In the genomic region with DNA sequence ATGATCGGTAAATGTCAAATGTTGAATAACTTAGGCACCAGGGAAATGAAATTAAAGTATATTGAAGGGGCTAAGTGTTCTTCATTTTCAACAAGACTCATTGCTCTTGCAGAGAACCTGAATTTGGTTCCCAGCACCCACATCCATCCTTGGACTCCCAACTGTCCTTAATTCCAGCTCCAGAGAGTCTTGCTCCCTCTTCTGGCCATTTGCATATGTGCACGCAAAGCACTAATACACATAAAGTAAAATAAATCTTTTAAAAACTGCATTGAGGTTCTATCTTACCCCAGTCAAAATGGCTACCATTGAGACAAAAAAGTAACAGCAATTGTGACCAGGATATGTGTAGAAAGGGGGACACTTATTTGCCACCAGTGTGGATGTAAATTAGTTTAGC, we compare ENCODE assay signal across 37 mouse cellular contexts. TPM values are rescaled to one million over a fixed set of nuclear protein-coding genes. Genes with fewer than 3 reads are reported as not detected.
DNase-seq lines count a peak whose midpoint lies in the region; ATAC-seq and TF ChIP-seq lines count a peak whose summit lies in the region.
"Had no signal": no experiment of that assay in that cellular context is flagged by ENCODE, and none has a peak within 500 bp of the region (broad histone marks: within the 10 kb centered on the region; RNA-seq: fewer than 3 reads in every experiment).

No protein-coding gene starts in this region.

- no peak overlapping the region for H3K9ac ChIP-seq in hindbrain, postnatal 0 days (replicated peaks; ENCODE audit: low read length)
- no peak overlapping the region for H3K9ac ChIP-seq in liver, embryonic 14.5 days (replicated peaks)
- no peak overlapping the region for H3K9ac ChIP-seq in liver, embryonic 12.5 days
- no peak overlapping the region for H3K9ac ChIP-seq in CH12.LX (ENCODE audit: insufficient read depth, low read depth)
- H3K9ac ChIP-seq: embryonic facial prominence, embryonic 13.5 days; forebrain, postnatal 0 days; heart, embryonic 15.5 days; hindbrain, embryonic 12.5 days; limb, embryonic 13.5 days; liver, embryonic 13.5 days; midbrain, embryonic 13.5 days had no signal

- 99% methylated on average over 2 of the region's 2 CpGs for WGBS in hindbrain, postnatal 0 days
- 95% methylated on average over 2 of the region's 2 CpGs for WGBS in hindbrain, embryonic 10.5 days
- 75% methylated on average over 2 of the region's 2 CpGs for WGBS in liver, embryonic 14.5 days (ENCODE audit: insufficient replicate concordance)
- 74% methylated on average over 2 of the region's 2 CpGs for WGBS in liver, embryonic 12.5 days (ENCODE audit: insufficient replicate concordance)

- no peak overlapping the region for H3K4me3 ChIP-seq in hindbrain, postnatal 0 days (ENCODE audit: low read length)
- H3K4me3 ChIP-seq in hindbrain, embryonic 10.5 days, result no peak overlapping the region
- H3K4me3 ChIP-seq in liver, embryonic 14.5 days (ENCODE audit: insufficient read depth in 1 of 2, low read depth in 2 of 2, low read length in 2 of 2), result no peak overlapping the region
- no peak overlapping the region for H3K4me3 ChIP-seq in liver, embryonic 12.5 days
- H3K4me3 ChIP-seq in CH12.LX (replicated peaks in 1 of 3; ENCODE audit: low read depth in 2 of 3, low read length in 2 of 3, poor library complexity in 1 of 3), result no peak overlapping the region
- H3K4me3 ChIP-seq: embryonic facial prominence, embryonic 13.5 days; heart, embryonic 10.5 days; heart, embryonic 15.5 days; hindbrain, embryonic 12.5 days; limb, embryonic 13.5 days; liver, embryonic 13.5 days; midbrain, embryonic 13.5 days had no signal

- no peak overlapping the region for H3K4me2 ChIP-seq in hindbrain, postnatal 0 days (ENCODE audit: low read depth, low read length)
- no peak overlapping the region for H3K4me2 ChIP-seq in liver, embryonic 14.5 days (ENCODE audit: low read depth)
- no peak overlapping the region for H3K4me2 ChIP-seq in liver, embryonic 12.5 days
- H3K4me2 ChIP-seq in CH12.LX (ENCODE audit: insufficient read depth, low read depth, poor library complexity, severe bottlenecking), result no peak overlapping the region
- H3K4me2 ChIP-seq: embryonic facial prominence, embryonic 13.5 days; heart, embryonic 15.5 days; hindbrain, embryonic 12.5 days; limb, embryonic 13.5 days; liver, embryonic 13.5 days; midbrain, embryonic 13.5 days had no signal

- no peak for ATAC-seq in hindbrain, postnatal 0 days
- ATAC-seq in liver, embryonic 14.5 days (ENCODE audit: insufficient read depth), result no peak
- ATAC-seq in liver, embryonic 12.5 days, result no peak
- no peak for ATAC-seq in Patski
- ATAC-seq: forebrain, postnatal 0 days; midbrain, embryonic 13.5 days had no signal

- no peaks in the 10 kb centered on the region for H3K4me1 ChIP-seq in hindbrain, postnatal 0 days (ENCODE audit: insufficient read depth, low read length)
- peaks cover 13% of the 10 kb centered on the region for H3K4me1 ChIP-seq in hindbrain, embryonic 10.5 days (replicated peaks)
- no peaks in the 10 kb centered on the region for H3K4me1 ChIP-seq in liver, embryonic 14.5 days (replicated peaks; ENCODE audit: control insufficient read depth in 2 of 2, insufficient read depth in 2 of 2, low read length in 1 of 2)
- H3K4me1 ChIP-seq in liver, embryonic 12.5 days, result no peaks in the 10 kb centered on the region
- H3K4me1 ChIP-seq in CH12.LX (ENCODE audit: control insufficient read depth in 1 of 2, insufficient read depth in 2 of 2), result peaks cover 0 to 18% of the 10 kb centered on the region in 2 experiments; a peak in 2 of 4 replicates
- H3K4me1 ChIP-seq: liver, embryonic 13.5 days had no signal

- dilution Hi-C loops in CH12.LX (cut with MboI; ENCODE audit: extremely low pct_ligation_motif_present, extremely low pct_unique_long_range_greater_than_20kb, low sequenced_read_pairs), result no loop called here

- no peaks in the 10 kb centered on the region for H3K9me3 ChIP-seq in hindbrain, postnatal 0 days (ENCODE audit: low read length)
- no peaks in the 10 kb centered on the region for H3K9me3 ChIP-seq in hindbrain, embryonic 10.5 days
- H3K9me3 ChIP-seq in liver, embryonic 14.5 days (ENCODE audit: control insufficient read depth, low read length), result no peaks in the 10 kb centered on the region
- no peaks in the 10 kb centered on the region for H3K9me3 ChIP-seq in liver, embryonic 12.5 days (replicated peaks)
- no peaks in the 10 kb centered on the region for H3K9me3 ChIP-seq in CH12.LX (replicated peaks; ENCODE audit: low read length)
- H3K9me3 ChIP-seq: embryonic facial prominence, embryonic 13.5 days; heart, embryonic 10.5 days; heart, embryonic 15.5 days; hindbrain, embryonic 12.5 days; liver, embryonic 13.5 days; midbrain, embryonic 13.5 days had no signal

- in situ Hi-C loops in CH12.LX (cut with MboI; ENCODE audit: low pct_ligation_motif_present, low pct_unique_long_range_greater_than_20kb, low sequenced_read_pairs) (loop anchor here (10.0 kb wide), 1 partner anchor 209 kb away; the partner anchor contains the start of gene Gimap8), Patski (cut with MboI; ENCODE audit: low pct_unique_long_range_greater_than_20kb) (no loop called here)

- no peaks in the 10 kb centered on the region for H3K79me2 ChIP-seq in CH12.LX (replicated peaks; ENCODE audit: control insufficient read depth, extremely low read depth, insufficient read depth, poor library complexity, severe bottlenecking)

- POLR2A ChIA-PET in Patski (lab: Charles Lee), result interaction anchor here (1.0 to 1.3 kb wide), 2 partner anchors 10 to 13 kb away, joined by 3 to 4 read pairs; partner anchors contain the start of genes Tmem176a and Tmem176b

- CTCF ChIA-PET in Patski (lab: Charles Lee), result interaction anchor here (1.1 to 12.0 kb wide), 7 partner anchors 9 to 212 kb away, joined by 3 to 124 read pairs (median 3); partner anchors contain the start of genes Gimap8, Tmem176a and Tmem176b

- DNase-seq in hindbrain, postnatal 0 days (ENCODE audit: low spot score), result no peak
- DNase-seq in hindbrain, embryonic 10.5 days (ENCODE audit: low spot score), result no peak
- DNase-seq in liver, embryonic 14.5 days (ENCODE audit: low read depth in 3 of 3, low spot score in 3 of 3), result no peak
- DNase-seq in CH12.LX (ENCODE audit: extremely low read depth) (no peak), Patski (ENCODE audit: low read depth, low spot score) (no peak)
- no peak for DNase-seq in adrenal gland, postnatal 4 days (ENCODE audit: low spot score in 2 of 2)
- DNase-seq in ovary, adult 18-20 months (ENCODE audit: low spot score), result no peak
- DNase-seq: adrenal gland, postnatal 14 days; cerebellum, adult 18-20 months; cerebellum, postnatal 10 days; forebrain, postnatal 0 days; gastrocnemius, postnatal 25 days; heart, adult 11 months; kidney, adult 18-20 months; kidney, postnatal 14 days; liver, embryonic 13.5 days; right cerebral cortex, postnatal 4 days; thymus, adult 2 months; thymus, postnatal 36 days had no signal

- peak; percentile 18; the same call in 1 of the 2 replicates for TF ChIP-seq CTCF in hindbrain, postnatal 0 days (IDR thresholded peaks at IDR 0.05; ENCODE audit: low read depth)
- peak; percentile 11; the same call in 1 of the 2 replicates for TF ChIP-seq CTCF in liver, embryonic 14.5 days (IDR thresholded peaks at IDR 0.05; ENCODE audit: low read depth)
- TF ChIP-seq CTCF in CH12.LX (conservative IDR thresholded peaks at IDR 0.05 in 1 of 2, IDR thresholded peaks at IDR 0.05 in 1 of 2; ENCODE audit: low read depth in 2 of 2, low read length in 2 of 2), result peak in 1 of 2 experiments; percentile 28; a peak in 2 of 4 replicates
- peak; percentile 48 for TF ChIP-seq CTCF in Patski (IDR thresholded peaks at IDR 0.05)

- no peak; the same call in 1 of the 2 replicates for TF ChIP-seq RAD21 in CH12.LX (IDR thresholded peaks at IDR 0.05; ENCODE audit: low read depth, low read length)

- H3K27ac ChIP-seq in hindbrain, postnatal 0 days, result no peak overlapping the region
- no peak overlapping the region for H3K27ac ChIP-seq in hindbrain, embryonic 10.5 days
- H3K27ac ChIP-seq in liver, embryonic 14.5 days, result no peak overlapping the region
- H3K27ac ChIP-seq in liver, embryonic 12.5 days, result no peak overlapping the region
- H3K27ac ChIP-seq in CH12.LX (ENCODE audit: insufficient read depth, low read depth), result no peak overlapping the region
- H3K27ac ChIP-seq: embryonic facial prominence, embryonic 13.5 days; heart, embryonic 10.5 days; heart, embryonic 15.5 days; hindbrain, embryonic 12.5 days; limb, embryonic 13.5 days; liver, embryonic 13.5 days; macrophage; midbrain, embryonic 13.5 days had no signal

- H3K27me3 ChIP-seq in hindbrain, postnatal 0 days (ENCODE audit: insufficient read depth, low read length), result no peaks in the 10 kb centered on the region
- no peaks in the 10 kb centered on the region for H3K27me3 ChIP-seq in hindbrain, embryonic 10.5 days (ENCODE audit: insufficient read depth, poor library complexity, severe bottlenecking)
- H3K27me3 ChIP-seq in liver, embryonic 14.5 days (ENCODE audit: control insufficient read depth, insufficient read depth, low read length), result no peaks in the 10 kb centered on the region; the same call in 1 of the 2 replicates
- H3K27me3 ChIP-seq in liver, embryonic 12.5 days (replicated peaks), result peaks cover 13% of the 10 kb centered on the region; the same call in 1 of the 2 replicates
- H3K27me3 ChIP-seq in CH12.LX (replicated peaks) (no peaks in the 10 kb centered on the region), Patski (no peaks in the 10 kb centered on the region)
- H3K27me3 ChIP-seq: embryonic facial prominence, embryonic 13.5 days; heart, embryonic 15.5 days; limb, embryonic 13.5 days had no signal

- no peaks in the 10 kb centered on the region for H3K36me3 ChIP-seq in hindbrain, postnatal 0 days (ENCODE audit: insufficient read depth, low read length)
- H3K36me3 ChIP-seq in hindbrain, embryonic 10.5 days, result no peaks in the 10 kb centered on the region
- no peaks in the 10 kb centered on the region for H3K36me3 ChIP-seq in liver, embryonic 14.5 days (replicated peaks; ENCODE audit: control insufficient read depth, insufficient read depth, low read depth)
- no peaks in the 10 kb centered on the region for H3K36me3 ChIP-seq in liver, embryonic 12.5 days
- H3K36me3 ChIP-seq in CH12.LX (replicated peaks in 1 of 2; ENCODE audit: control insufficient read depth in 1 of 2, insufficient read depth in 1 of 2, low read length in 1 of 2), result no peaks in the 10 kb centered on the region
- H3K36me3 ChIP-seq: embryonic facial prominence, embryonic 13.5 days; heart, embryonic 10.5 days; heart, embryonic 15.5 days; hindbrain, embryonic 12.5 days; limb, embryonic 13.5 days; liver, embryonic 13.5 days; midbrain, embryonic 13.5 days had no signal

- TF ChIP-seq POLR2A in CH12.LX (IDR thresholded peaks at IDR 0.05; ENCODE audit: low read depth, low read length), result no peak

- TF ChIP-seq EP300 in liver, embryonic 14.5 days (IDR thresholded peaks at IDR 0.05; ENCODE audit: low read depth), result no peak
- no peak for TF ChIP-seq EP300 in CH12.LX (IDR thresholded peaks at IDR 0.05; ENCODE audit: low read length)

RNA-seq across cellular contexts. Expression of gene Tmem176b, which starts 12.9 kb away (rescaled TPM):
- 81.9 and 108 TPM in 2 replicates for total RNA-seq in hindbrain, postnatal 0 days (2014; rRNA removed)
- 148 and 152 TPM in 2 replicates for polyA plus RNA-seq in hindbrain, postnatal 0 days (2015; fragmentation: Nextera tagmentation; extraction: Ambion mirVana)
- 34.0 and 52.9 TPM in 2 replicates for polyA plus RNA-seq in hindbrain, embryonic 10.5 days (2016; fragmentation: Nextera tagmentation; extraction: Ambion mirVana)
- polyA plus RNA-seq in liver, embryonic 14.5 days (2012; rRNA removed), result 94.7 and 107 TPM in 2 replicates
- 146 and 152 TPM in 2 replicates for polyA plus RNA-seq in liver, embryonic 14.5 days (2014; fragmentation: Nextera tagmentation; extraction: Ambion mirVana)
- polyA plus RNA-seq in liver, embryonic 12.5 days (2016; fragmentation: Nextera tagmentation; extraction: Ambion mirVana), result 92.9 and 93.2 TPM in 2 replicates
- total RNA-seq in CH12.LX (2012; rRNA removed), result 39.4 and 43.3 TPM in 2 replicates
- 82.2 and 89.8 TPM in 2 replicates for total RNA-seq in CH12.LX (2014; rRNA removed)
- polyA plus RNA-seq in CH12.LX (2012; ENCODE audit: insufficient read length, low read depth), result 159 and 162 TPM in 2 replicates
- 2,760 TPM for polyA plus RNA-seq in Patski (2021)
- 100 to 1,000 TPM; 443 to 458 TPM for total RNA-seq in adrenal gland, postnatal 4 days (2021)

RNA-seq across cellular contexts. Expression of gene Tmem176a, which starts 13.4 kb away (rescaled TPM):
- total RNA-seq in hindbrain, postnatal 0 days (2014; rRNA removed), result 27.2 and 45.4 TPM in 2 replicates
- 35.8 and 40.1 TPM in 2 replicates for polyA plus RNA-seq in hindbrain, postnatal 0 days (2015; fragmentation: Nextera tagmentation; extraction: Ambion mirVana)
- polyA plus RNA-seq in hindbrain, embryonic 10.5 days (2016; fragmentation: Nextera tagmentation; extraction: Ambion mirVana), result 16.9 and 21.5 TPM in 2 replicates
- polyA plus RNA-seq in liver, embryonic 14.5 days (2012; rRNA removed), result 34.5 and 37.1 TPM in 2 replicates
- polyA plus RNA-seq in liver, embryonic 14.5 days (2014; fragmentation: Nextera tagmentation; extraction: Ambion mirVana), result 112 and 126 TPM in 2 replicates
- 48.3 and 53.2 TPM in 2 replicates for polyA plus RNA-seq in liver, embryonic 12.5 days (2016; fragmentation: Nextera tagmentation; extraction: Ambion mirVana)
- total RNA-seq in CH12.LX (2012; rRNA removed) (24.9 and 27.2 TPM in 2 replicates), CH12.LX (2014; rRNA removed) (30.0 and 34.6 TPM in 2 replicates)
- polyA plus RNA-seq in CH12.LX (2012; ENCODE audit: insufficient read length, low read depth) (49.8 and 58.0 TPM in 2 replicates), Patski (2021) (1,783 TPM)
- total RNA-seq in adrenal gland, postnatal 4 days (2021), result 100 to 1,000 TPM; 194 to 220 TPM

RNA-seq across cellular contexts. Expression of gene Aoc1, which starts 18.5 kb away (rescaled TPM):
- total RNA-seq in hindbrain, postnatal 0 days (2014; rRNA removed), result 0.42 TPM in 1 of 2 replicates, not detected in the other
- polyA plus RNA-seq in hindbrain, postnatal 0 days (2015; fragmentation: Nextera tagmentation; extraction: Ambion mirVana), result 0.06 and 0.11 TPM in 2 replicates
- not detected in 2 replicates for polyA plus RNA-seq in hindbrain, embryonic 10.5 days (2016; fragmentation: Nextera tagmentation; extraction: Ambion mirVana)
- 0.02 TPM in 1 of 2 replicates, not detected in the other for polyA plus RNA-seq in liver, embryonic 14.5 days (2012; rRNA removed)
- not detected in 2 replicates for polyA plus RNA-seq in liver, embryonic 14.5 days (2014; fragmentation: Nextera tagmentation; extraction: Ambion mirVana)
- polyA plus RNA-seq in liver, embryonic 12.5 days (2016; fragmentation: Nextera tagmentation; extraction: Ambion mirVana), result not detected in 2 replicates
- 0.13 TPM in 1 of 2 replicates, not detected in the other for total RNA-seq in CH12.LX (2012; rRNA removed)
- 0.19 and 0.24 TPM in 2 replicates for total RNA-seq in CH12.LX (2014; rRNA removed)
- 0.15 and 0.21 TPM in 2 replicates for polyA plus RNA-seq in CH12.LX (2012; ENCODE audit: insufficient read length, low read depth)
- 22.4 TPM for polyA plus RNA-seq in Patski (2021)
- total RNA-seq in adrenal gland, postnatal 4 days (2021), result under 1 TPM; 0.14 to 0.76 TPM
- total RNA-seq: adrenal gland, postnatal 14 days; gastrocnemius, postnatal 25 days; heart, postnatal 25 days; layer of hippocampus, adult 8-10 months; layer of hippocampus, postnatal 25 days; left cerebral cortex, adult 8-10 months; left cerebral cortex, postnatal 36 days; megakaryocyte-erythroid progenitor cell, adult 5-6 weeks; neutrophil, adult 5-6 weeks had no signal
- polyA plus RNA-seq: embryonic facial prominence, embryonic 13.5 days; forebrain, embryonic 11.5 days; forebrain, postnatal 0 days; heart, embryonic 10.5 days; heart, embryonic 15.5 days; hindbrain, embryonic 12.5 days; limb, embryonic 13.5 days; liver, embryonic 13.5 days; lung, embryonic 16.5 days; macrophage; midbrain, embryonic 13.5 days; neural tube, embryonic 11.5 days had no signal

Comparison
In these comparisons a context has a peak if more than half of its experiments do, and no peak if none do; other contexts are left out.
1. RNA of gene Tmem176b, which starts 12.9 kb away (polyA plus RNA-seq): 2,760 TPM in Patski (single experiment); 159 to 162 TPM in CH12.LX, 94.7 to 152 TPM in liver, embryonic 14.5 days, 148 to 152 TPM in hindbrain, postnatal 0 days, 92.9 to 93.2 TPM in liver, embryonic 12.5 days and 34.0 to 52.9 TPM in hindbrain, embryonic 10.5 days; every median in the first group is over 10 times any median in the second.
2. RNA of gene Tmem176a, which starts 13.4 kb away (polyA plus RNA-seq): 1,783 TPM in Patski (single experiment); 34.5 to 126 TPM in liver, embryonic 14.5 days, 49.8 to 58.0 TPM in CH12.LX, 48.3 to 53.2 TPM in liver, embryonic 12.5 days, 35.8 to 40.1 TPM in hindbrain, postnatal 0 days and 16.9 to 21.5 TPM in hindbrain, embryonic 10.5 days; every median in the first group is over 10 times any median in the second.
3. RNA of gene Aoc1, which starts 18.5 kb away (polyA plus RNA-seq): 22.4 TPM in Patski (single experiment); 0.15 to 0.21 TPM in CH12.LX, 0.06 to 0.11 TPM in hindbrain, postnatal 0 days, 0.02 TPM in liver, embryonic 14.5 days, not detected in hindbrain, embryonic 10.5 days and not detected in liver, embryonic 12.5 days; every median in the first group is over 10 times any median in the second.